Comparison of ENCODE assay signal across 8 mouse cellular contexts in genomic region chr11:109192673-109193557, GRCm38 (mm10). TPM values are rescaled to one million over a fixed set of nuclear protein-coding genes. Genes with fewer than 3 reads are reported as not detected.
A peak's percentile ranks its signal among the peaks of the same experiment; 100 is the strongest.
DNase-seq lines count a peak whose midpoint lies in the region; ATAC-seq lines count a peak whose summit lies in the region.

No protein-coding gene starts in this region.

- peak; percentile 90 for DNase-seq in neural tube, embryonic 10.5 days (ENCODE audit: extremely low spot score, low spot score)
- peak; percentile 79 for DNase-seq in embryo, embryonic 11.5 days (ENCODE audit: low read depth, low spot score)
- DNase-seq in gastrocnemius, postnatal 36 days = peak; percentile 51 to 68
- DNase-seq in kidney, adult 9 months = peak; percentile 72
- peak; percentile 65 for DNase-seq in naive thymus-derived CD4-positive, alpha-beta T cell, adult 2 months (ENCODE audit: low read depth)

- no peaks in the 10 kb centered on the region for H3K27me3 ChIP-seq in neural tube, embryonic 15.5 days (replicated peaks)
- H3K27me3 ChIP-seq in limb, embryonic 12.5 days = no peaks in the 10 kb centered on the region
- no peaks in the 10 kb centered on the region for H3K27me3 ChIP-seq in stomach, embryonic 16.5 days (ENCODE audit: control insufficient read depth, insufficient read depth, low read length)

- intact Hi-C loops in gastrocnemius, postnatal 36 days (cut with DNase I) = loop anchor here (5.0 kb wide), 1 partner anchor 746 kb away; no protein-coding TSS in a partner anchor

- no peaks in the 10 kb centered on the region for H3K9me3 ChIP-seq in neural tube, embryonic 15.5 days (replicated peaks)
- no peaks in the 10 kb centered on the region for H3K9me3 ChIP-seq in limb, embryonic 12.5 days
- no peaks in the 10 kb centered on the region for H3K9me3 ChIP-seq in stomach, embryonic 16.5 days (replicated peaks; ENCODE audit: control insufficient read depth, low read length)

- no peaks in the 10 kb centered on the region for H3K36me3 ChIP-seq in neural tube, embryonic 15.5 days
- H3K36me3 ChIP-seq in limb, embryonic 12.5 days = no peaks in the 10 kb centered on the region
- no peaks in the 10 kb centered on the region for H3K36me3 ChIP-seq in stomach, embryonic 16.5 days (ENCODE audit: control insufficient read depth, insufficient read depth, low read length)

- WGBS in neural tube, embryonic 15.5 days = 47% methylated on average over 15 of the region's 15 CpGs
- 45% methylated on average over 15 of the region's 15 CpGs for WGBS in limb, embryonic 12.5 days
- 50% methylated on average over 15 of the region's 15 CpGs for WGBS in stomach, embryonic 16.5 days

- H3K4me3 ChIP-seq in neural tube, embryonic 15.5 days (replicated peaks) = no peak overlapping the region
- H3K4me3 ChIP-seq in limb, embryonic 12.5 days (replicated peaks) = no peak overlapping the region
- no peak overlapping the region for H3K4me3 ChIP-seq in stomach, embryonic 16.5 days (replicated peaks; ENCODE audit: low read length)

- no peak overlapping the region for H3K4me2 ChIP-seq in neural tube, embryonic 15.5 days
- no peak overlapping the region for H3K4me2 ChIP-seq in limb, embryonic 12.5 days
- no peak overlapping the region for H3K4me2 ChIP-seq in stomach, embryonic 16.5 days (ENCODE audit: low read depth, low read length)

- ATAC-seq in neural tube, embryonic 15.5 days (ENCODE audit: low FRiP score) = no peak
- peak; percentile 37; the same call in 1 of the 2 replicates for ATAC-seq in limb, embryonic 12.5 days (ENCODE audit: insufficient number of reproducible peaks, insufficient read depth, low FRiP score, low TSS enrichment, low read depth)
- ATAC-seq in stomach, embryonic 16.5 days (ENCODE audit: insufficient read depth, low FRiP score) = peak; percentile 29; the same call in 1 of the 2 replicates

- H3K27ac ChIP-seq in neural tube, embryonic 15.5 days (replicated peaks) = no peak overlapping the region
- H3K27ac ChIP-seq in limb, embryonic 12.5 days = no peak overlapping the region
- no peak overlapping the region for H3K27ac ChIP-seq in stomach, embryonic 16.5 days (ENCODE audit: low read length)

- no peak overlapping the region for H3K9ac ChIP-seq in neural tube, embryonic 15.5 days (replicated peaks)
- H3K9ac ChIP-seq in limb, embryonic 12.5 days (replicated peaks) = 0 out of 2 replicates have a peak overlapping the region, but pooled peaks have one; percentile 13
- H3K9ac ChIP-seq in stomach, embryonic 16.5 days (ENCODE audit: low read length) = no peak overlapping the region

- H3K4me1 ChIP-seq in neural tube, embryonic 15.5 days = 0 out of 2 replicates have a peak, but pooled peaks cover 3% of the 10 kb centered on the region
- 0 out of 2 replicates have a peak, but pooled peaks cover 4% of the 10 kb centered on the region for H3K4me1 ChIP-seq in limb, embryonic 12.5 days (replicated peaks)
- no peaks in the 10 kb centered on the region for H3K4me1 ChIP-seq in stomach, embryonic 16.5 days (ENCODE audit: control insufficient read depth, insufficient read depth, low read length)

RNA-seq across cellular contexts. Expression of gene E030025P04Rik, which starts 48.7 kb away (rescaled TPM):
- polyA plus RNA-seq in neural tube, embryonic 15.5 days (2015; fragmentation: Nextera tagmentation; extraction: Ambion mirVana) = not detected in 2 replicates
- not detected for total RNA-seq in gastrocnemius, postnatal 36 days (2021)
- not detected in 2 replicates for polyA plus RNA-seq in limb, embryonic 12.5 days (2016; fragmentation: Nextera tagmentation; extraction: Ambion mirVana)
- not detected in 2 replicates for polyA plus RNA-seq in stomach, embryonic 16.5 days (2015; fragmentation: Nextera tagmentation; extraction: Ambion mirVana)
